Mouse (Mus musculus) midbrain, embryonic 13.5 days (tissue): ENCODE results near the gene Gm3435. TPM values are rescaled to one million over a fixed set of nuclear protein-coding genes. Genes with fewer than 3 reads are reported as not detected.

Source experiments
- polyA plus RNA-seq: library from polyadenylated mRNA; unstranded; fragments of >200 nt; fragmentation: Nextera tagmentation; extraction: Ambion mirVana; gene quantifications from 2 replicates; pipeline ENCODE4 v1.2.1, GENCODE M21; 2015

The Gm3435 gene
- polyA plus RNA-seq, 1 experiment from 2014 or later = 15.4 TPM

Other genes starting within 250 kb of the Gm3435 start
- gene Wdr27, start 67.0 kb upstream of the Gm3435 start, polyA plus RNA-seq = 4.7 and 9.0 TPM in 2 replicates
- gene 1600012H06Rik, start 67.0 kb upstream of the Gm3435 start, polyA plus RNA-seq = 27.4 and 28.2 TPM in 2 replicates
- 19.0 and 19.2 TPM in 2 replicates for gene Phf10, start 48.9 kb upstream of the Gm3435 start, polyA plus RNA-seq
- 10.6 and 11.8 TPM in 2 replicates for gene 9030025P20Rik, start 31.7 kb upstream of the Gm3435 start, polyA plus RNA-seq
- gene Gm3417, start 31.4 kb upstream of the Gm3435 start, polyA plus RNA-seq = 0.96 and 1.4 TPM in 2 replicates
- 111 and 114 TPM in 2 replicates for gene Ermard, start 31.0 kb downstream of the Gm3435 start, polyA plus RNA-seq
- gene Tcte3, start 31.3 kb downstream of the Gm3435 start, polyA plus RNA-seq = not detected in 2 replicates
- 5.7 and 5.8 TPM in 2 replicates for gene Gm3448, start 31.4 kb downstream of the Gm3435 start, polyA plus RNA-seq